Mouse (Mus musculus): ENCODE results near the gene Atp6v1e1.
A peak's percentile ranks its signal among the peaks of the same experiment; 100 is the strongest.
"Not testable (repeated sequence)": the region's sequence is repeated elsewhere in the genome, so short reads cannot be mapped to it uniquely, and the experiment has no call there.

Atp6v1e1 gene

DNA sequence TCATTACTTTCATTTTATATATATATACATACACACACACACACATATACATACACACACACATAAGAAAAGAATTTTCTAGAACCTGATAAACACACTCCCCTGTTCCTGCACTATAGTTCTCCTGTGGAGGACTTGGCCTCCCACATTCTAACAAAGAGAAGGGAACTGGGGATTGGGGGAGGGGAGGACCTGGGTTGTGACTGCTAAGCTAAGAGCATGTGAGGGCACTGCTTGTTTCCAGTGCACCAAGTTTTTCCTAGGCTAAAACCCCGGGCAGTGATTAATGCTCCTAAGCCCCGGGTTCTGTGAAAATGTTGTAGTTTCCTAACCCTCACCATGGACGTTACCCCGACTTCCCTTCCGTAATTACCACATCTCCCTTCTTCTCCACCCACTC, 2.4 kb downstream of the Atp6v1e1 start:
- no peak for DNase-seq (ENCODE audit: inconsistent ontology term)

DNA sequence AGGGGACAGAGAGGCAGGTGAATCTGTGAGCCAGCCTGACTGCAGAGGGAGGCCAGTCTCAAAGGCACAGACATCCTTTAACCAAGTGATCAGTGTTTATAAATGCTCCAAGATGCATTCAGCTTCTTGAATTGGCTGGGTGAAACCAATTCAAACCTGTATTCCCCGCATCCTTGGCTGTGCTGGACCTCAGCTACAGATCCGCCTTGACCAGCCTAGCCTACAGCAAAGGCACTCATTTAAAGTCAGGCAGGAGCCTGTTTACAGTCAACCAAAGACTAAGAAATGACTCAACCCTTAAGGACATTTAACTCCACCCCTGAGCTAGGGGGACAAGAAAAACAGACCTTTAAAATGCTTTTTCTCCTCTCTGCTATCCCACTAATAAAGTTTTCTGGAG, 3.3 kb downstream of the Atp6v1e1 start:
- no peak for DNase-seq (ENCODE audit: inconsistent ontology term)

DNA sequence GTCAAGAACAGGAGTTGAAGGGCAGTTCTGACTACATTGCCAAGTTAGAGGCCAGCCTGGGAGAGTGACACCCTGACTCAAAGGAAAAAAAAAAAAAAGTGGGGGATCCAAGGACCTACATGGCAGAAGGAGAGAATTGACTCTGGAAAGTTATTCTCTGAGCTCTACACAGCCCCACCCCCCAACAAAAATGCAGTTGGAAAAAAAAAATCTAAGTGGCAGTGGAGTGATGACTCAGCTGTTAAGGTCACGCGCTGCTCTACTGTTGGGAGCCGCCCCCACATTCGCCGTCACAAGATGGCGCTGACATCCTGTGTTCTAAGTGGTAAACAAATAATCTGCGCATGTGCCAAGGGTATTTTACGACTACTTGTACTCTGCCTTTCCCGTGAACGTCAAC, 10.6 kb downstream of the Atp6v1e1 start:
- not testable (repeated sequence) for DNase-seq (ENCODE audit: inconsistent ontology term)

DNA sequence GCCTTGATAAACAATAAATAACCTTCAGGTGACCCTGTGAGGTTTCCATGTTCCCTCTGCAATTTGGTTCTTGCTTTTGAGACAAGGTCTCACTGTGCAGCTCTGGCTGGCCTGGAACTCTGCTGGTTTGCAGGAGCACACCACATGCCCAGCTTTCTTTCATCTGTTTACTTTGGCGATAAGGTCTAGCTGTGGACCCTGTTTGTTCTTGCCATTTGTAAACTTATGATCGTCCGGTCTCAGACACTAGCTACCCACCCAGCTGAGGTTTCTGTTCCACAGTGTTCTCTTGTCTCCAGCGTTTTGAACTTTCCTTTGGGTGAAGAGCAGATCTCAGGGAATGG, 14.9 kb downstream of the Atp6v1e1 start:
- no peak for DNase-seq (ENCODE audit: inconsistent ontology term)

DNA sequence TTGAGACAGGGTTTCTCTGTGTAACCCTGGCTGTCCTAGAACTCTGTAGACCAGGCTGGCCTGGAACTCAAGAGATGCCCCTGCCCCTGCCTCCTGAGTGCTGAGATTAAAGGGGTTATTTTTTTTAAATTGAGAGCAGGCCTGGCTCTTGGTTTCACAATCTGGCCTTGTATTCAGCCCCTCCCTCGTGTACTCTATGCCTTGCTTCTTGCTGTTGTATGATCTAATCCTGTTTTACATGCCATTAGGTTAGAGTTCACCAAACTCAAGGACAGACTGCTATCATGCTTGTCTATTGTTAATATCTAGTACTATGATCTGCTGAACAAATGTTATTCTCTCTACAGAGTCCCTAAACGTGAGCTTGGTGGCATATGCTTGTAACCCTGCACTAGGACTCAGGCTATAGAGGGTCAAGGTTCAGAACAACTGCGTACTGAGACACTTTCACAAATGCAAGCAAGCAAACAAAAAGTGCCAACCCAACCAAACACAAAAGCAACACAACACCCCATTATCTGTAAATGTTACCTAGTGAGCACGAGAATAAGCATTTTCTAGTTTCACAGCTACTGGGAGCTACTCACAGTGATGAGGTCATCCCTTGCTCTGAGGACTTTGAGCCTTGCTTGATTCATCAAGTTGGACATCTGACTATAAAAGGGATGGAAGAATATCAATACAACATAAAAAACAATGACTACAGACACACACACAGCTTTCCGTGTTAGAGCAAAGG, 15.4 kb downstream of the Atp6v1e1 start:
- DNase-seq (ENCODE audit: inconsistent ontology term) = no peak

DNA sequence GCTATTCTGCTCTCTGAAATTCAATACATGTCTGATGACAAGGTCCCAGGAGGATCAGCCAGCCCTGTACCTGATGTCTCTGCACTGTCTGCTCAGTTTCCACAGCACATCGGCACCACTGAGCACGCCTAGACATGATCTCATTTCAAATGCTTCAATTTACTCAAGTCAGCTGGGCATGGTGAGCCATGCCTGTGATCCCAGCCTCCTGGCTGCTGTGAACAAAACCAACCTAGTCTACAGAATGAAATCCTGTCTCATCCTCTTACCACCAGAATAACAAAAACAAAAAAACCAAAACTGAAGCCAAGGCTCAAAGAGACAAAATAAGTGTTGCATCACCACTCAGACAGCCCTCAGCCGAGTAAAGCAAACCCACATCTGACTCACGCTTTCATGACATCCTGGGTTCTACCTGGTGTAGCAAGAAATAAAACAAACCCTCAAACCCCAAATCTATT, 23.0 kb downstream of the Atp6v1e1 start:
- peak; percentile 27 for DNase-seq (ENCODE audit: inconsistent ontology term)

DNA sequence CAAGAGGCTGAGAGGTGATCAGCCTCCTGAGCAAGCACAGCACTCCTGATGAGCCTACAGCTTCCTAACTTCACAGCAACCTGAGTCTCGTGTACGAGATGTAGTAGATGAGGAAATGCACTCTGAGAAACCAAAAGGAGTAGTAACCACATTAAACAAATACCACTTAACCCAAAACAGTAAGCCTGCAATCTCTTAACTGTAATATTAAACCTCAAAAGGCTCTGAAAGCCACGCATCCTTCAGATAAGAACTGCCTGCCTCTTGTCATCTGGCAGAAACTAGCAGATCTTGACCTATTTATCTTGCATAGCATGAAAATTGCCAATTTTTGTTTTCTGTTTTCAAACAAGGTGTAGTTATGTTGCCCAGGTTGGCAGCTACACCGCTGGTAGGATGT, 23.7 kb downstream of the Atp6v1e1 start:
- DNase-seq (ENCODE audit: inconsistent ontology term) = no peak

DNA sequence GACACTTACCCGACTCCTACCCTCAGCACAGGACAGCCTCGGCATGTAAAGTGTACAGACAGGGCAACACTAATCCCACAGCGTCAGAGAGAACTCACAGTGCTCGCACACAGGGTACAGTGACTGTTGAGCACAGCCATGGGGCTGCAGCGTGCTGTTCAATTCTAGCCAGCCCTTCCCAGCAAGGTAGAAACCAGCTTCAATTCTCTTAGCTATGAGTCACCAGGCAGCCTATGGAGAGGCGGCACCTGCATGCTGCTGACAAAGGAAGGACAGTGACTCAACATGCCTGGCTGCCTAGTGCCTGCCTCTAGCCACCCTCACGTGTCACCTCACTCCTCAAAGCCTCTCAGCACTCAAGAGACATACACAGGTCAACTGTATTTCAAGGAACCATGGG, 24.6 kb downstream of the Atp6v1e1 start:
- DNase-seq (ENCODE audit: inconsistent ontology term) = peak; percentile 25

DNA sequence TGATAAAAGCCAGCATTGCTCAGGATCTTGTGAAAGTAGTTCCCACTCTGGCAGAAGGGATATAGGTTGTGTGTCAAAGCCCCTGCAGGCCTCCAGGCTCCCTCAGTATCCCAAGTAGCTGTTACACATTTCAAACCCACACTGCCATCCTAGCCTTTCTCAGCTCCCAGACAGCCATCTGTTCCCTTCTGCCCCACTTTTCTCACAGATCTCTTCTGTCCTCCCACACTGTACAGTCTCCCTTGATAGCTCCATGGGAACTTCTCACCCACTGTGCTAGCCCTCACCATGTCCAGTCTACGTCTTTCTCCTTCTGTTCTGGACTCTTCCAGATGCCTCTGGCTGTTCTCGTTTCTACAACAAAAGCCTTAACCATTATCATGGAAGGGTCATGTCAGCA, 26.5 kb downstream of the Atp6v1e1 start:
- no peak for DNase-seq (ENCODE audit: inconsistent ontology term)

DNA sequence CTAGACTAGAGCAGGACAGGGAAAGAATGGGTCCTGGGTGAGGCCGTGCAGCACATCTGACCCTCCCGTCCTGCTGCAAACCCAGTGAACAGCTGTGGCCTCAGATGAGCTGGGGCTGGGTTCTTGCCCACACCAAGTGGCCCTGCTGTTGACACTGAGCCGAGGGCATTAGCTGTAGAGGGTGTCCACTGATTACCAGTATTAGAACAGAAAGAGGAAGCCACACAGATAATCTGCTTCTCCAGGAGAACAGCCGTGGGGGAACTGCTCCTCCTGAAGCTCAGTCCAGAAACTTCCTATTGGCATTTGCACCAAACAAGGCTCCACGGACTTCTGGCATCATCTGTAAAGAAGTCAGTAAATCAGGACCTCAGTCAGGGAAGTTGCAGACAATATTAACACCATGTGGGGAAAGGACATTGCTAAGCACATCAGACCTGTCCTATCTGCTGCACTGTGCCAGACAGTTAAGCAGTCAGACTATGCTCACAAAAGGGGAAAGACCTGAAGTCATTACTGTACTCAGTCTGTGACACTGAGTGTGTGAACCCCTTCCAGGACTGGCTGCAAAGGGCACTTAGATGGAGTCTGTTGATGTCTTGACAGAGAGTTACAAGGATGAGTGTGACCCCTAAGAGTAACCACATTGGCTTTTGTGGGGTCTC, 27.0 kb downstream of the Atp6v1e1 start:
- no peak for DNase-seq (ENCODE audit: inconsistent ontology term)

DNA sequence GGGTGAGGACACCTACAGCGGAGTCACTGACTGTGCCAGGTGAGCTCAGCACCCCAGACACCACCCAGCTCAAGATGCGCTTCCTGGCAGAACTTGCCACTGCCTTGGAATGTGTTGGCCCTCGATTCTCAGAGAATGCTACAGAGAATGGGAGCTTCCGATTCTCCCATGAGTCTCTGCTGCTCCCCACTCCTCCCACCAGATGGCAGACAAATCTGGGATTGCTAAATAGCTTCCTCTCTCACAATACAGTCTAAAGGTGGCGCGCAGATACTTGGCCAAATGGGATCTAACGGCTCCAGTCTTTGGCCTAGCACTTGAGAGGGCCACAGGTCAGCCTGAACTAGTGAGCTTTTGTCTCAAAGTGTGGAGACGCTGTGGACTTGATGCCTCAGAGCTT, 29.6 kb downstream of the Atp6v1e1 start:
- DNase-seq (ENCODE audit: inconsistent ontology term) = no peak

DNA sequence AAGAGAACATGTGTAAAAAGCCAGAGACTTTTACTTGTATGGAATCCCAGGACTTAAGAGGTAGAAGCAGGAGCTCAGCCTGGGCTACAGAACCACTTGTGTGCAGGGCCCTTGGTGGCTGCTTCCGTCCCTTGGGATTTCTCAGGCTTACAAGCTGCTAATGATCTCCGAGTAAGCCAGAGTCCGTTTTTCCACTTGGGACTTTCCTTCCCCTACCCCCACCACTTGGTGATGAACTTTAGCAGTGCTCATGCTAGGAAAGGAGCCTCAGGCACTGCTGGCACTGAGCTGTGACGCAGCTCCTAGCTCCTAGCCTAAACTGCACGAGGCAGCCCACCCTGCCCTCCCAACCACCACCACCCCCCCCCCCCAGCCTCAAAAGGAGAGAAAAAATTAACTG, 31.9 kb downstream of the Atp6v1e1 start:
- no peak for DNase-seq (ENCODE audit: inconsistent ontology term)

DNA sequence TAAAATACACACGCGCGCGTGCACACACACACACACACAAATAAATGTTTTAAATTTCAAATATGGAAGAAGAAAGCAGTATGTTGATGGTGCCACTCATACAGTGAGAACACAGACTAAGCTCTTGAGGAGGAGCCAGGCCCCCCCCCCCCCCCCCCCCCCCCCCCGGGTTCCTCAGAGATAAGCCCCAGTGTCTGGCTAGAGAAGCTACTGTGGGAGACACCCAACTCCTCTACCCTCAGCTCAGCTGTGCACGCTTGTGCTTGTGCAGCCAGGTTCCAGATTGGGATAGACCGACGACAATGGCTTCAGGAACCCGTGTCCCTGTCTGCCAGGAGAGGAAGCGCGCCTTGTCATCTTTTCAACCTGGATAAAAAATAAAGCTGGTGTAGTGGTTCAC, 32.4 kb downstream of the Atp6v1e1 start:
- no peak for DNase-seq (ENCODE audit: inconsistent ontology term)

DNA sequence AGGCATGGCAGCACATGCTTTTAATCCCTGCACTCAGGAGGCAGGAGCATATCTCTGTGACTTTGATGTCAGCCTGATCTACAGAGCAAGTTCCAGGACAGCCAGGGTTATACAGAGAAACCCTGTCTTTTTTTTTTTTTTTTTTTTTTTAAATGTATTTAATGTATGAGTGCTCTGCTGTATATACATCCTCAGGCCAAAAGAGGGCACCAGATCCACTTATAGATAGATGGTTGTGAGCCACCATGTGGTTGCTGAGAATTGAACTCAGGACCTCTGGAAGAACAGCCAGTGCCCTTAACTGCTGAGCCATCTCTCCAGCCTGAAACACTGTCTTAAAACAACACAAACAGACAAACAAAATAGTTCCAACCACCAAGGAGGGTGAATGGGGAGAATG, 33.7 kb downstream of the Atp6v1e1 start:
- no peak for DNase-seq (ENCODE audit: inconsistent ontology term)

DNA sequence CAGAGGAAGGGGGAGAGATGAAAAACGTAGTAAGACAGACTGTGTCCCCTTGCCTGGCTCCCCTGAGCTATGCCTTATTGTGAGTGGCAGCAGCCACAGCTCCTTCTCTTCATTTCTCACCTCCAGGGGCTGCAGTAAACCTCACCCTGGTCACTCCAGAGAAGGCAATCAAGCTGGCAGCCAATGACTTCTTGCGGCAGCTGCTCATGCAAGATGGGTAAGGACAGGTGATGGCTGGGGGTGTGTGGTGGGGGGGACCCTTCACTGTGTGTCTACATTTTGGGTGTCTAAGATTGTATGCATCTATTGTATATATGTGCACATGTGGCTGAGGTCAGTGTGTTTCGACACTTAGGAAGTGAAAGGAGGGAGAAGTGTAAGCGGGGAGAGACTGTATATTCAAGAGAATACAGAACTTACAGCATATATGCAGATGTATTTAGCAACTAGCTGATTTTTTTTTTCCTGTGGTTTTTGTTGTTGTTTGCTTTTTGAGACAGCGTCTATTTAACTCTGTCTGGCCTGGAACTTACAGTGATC, 34.5 kb downstream of the Atp6v1e1 start:
- DNase-seq (ENCODE audit: inconsistent ontology term) = no peak

DNA sequence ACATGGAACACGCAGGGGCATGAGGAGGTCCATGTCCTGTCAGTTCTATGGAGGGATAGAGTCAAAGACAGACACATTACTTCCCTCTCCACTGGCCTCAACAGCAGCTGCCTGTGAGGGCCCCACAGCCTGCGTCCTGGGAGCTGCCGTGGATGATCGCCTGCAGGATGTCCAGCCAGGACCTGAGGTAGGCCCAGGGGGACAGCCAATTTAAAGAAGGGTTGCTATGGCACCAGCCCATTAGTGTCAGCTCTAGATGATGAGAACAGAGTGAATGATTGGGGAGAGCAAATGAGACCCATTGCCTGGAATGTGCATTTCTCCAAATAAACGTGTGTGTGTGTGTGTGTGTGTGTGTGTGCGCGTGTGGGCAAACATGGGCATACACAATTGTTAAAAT, 38.2 kb downstream of the Atp6v1e1 start:
- no peak for DNase-seq (ENCODE audit: inconsistent ontology term)

DNA sequence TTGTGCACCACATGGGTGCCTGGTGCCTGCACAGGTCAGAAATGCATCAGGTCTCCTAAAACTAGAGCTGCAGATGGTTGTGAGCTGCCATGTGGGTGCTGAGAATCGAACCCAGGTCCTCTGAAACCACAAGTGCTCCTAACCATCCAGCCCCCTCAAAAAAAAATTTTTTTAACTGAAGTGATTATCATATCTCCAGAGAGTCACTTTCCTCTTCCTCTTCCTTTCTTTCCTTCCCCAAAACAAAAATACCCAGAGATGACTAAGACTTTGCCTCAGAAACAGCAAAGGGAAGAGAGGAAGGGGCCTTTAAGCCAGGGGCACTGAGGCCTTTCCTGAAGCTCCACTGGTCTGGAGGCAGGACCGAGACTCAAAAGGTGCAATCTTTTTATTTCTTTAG, 39.6 kb downstream of the Atp6v1e1 start:
- DNase-seq (ENCODE audit: inconsistent ontology term) = no peak

DNA sequence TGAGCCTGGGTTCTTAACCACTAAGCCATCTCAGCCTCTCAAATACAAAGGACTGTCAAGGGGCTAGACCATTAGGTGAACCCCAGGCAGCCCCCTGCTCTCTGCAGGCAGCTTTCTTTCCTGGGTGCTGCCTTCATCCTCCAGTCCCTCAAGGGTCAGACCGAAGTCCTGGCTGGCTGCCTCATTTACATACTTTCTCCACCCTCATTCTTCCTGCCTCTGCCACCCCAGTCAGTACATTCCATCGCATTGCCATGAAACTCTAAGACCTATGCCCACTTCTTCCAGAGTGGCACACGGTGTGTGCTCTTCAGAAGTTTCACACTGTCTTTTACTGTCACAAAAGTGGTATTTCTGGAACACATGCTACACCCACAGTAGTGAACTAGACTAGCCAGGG, 44.4 kb downstream of the Atp6v1e1 start:
- DNase-seq (ENCODE audit: inconsistent ontology term) = no peak

DNA sequence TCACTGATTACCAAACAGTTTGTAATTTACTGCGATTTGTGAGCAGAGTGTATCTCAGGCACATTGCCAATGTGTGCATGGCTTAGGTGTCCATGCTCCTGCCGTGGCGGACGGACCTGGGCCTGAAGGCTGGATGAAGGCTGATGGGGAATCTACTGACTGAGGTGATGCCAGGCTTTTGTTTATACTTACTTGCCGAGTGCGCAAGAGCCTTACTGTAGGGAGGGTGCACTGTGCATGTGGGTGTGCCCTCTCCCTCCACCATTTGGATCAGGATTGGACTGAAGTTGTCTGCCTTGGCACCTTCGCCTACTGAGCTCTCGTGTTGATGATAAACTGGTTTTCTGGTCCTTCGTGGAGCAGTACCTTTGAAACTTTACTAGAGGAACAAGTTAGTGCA, 45.1 kb downstream of the Atp6v1e1 start:
- DNase-seq (ENCODE audit: inconsistent ontology term) = no peak

DNA sequence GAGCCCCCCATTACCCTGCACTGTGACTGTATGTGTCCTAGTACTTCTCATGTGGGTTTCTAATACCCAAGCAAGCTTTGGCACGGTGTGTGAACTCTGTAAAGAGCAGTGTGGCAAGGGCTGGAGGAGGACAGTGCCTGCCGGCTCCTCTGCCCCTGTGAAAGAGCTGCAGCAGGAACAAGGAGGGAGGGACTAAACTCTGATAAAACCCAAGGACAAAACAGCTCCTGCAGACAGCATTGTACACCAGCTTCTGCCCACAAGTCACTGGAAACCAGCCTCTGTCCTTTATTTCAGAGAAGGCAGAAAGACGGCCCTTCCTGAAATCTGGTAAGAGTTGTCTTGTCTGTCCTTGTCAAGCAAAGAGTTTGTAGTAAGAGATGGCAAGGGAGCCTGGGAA, 46.3 kb downstream of the Atp6v1e1 start:
- no peak for DNase-seq (ENCODE audit: inconsistent ontology term)

DNA sequence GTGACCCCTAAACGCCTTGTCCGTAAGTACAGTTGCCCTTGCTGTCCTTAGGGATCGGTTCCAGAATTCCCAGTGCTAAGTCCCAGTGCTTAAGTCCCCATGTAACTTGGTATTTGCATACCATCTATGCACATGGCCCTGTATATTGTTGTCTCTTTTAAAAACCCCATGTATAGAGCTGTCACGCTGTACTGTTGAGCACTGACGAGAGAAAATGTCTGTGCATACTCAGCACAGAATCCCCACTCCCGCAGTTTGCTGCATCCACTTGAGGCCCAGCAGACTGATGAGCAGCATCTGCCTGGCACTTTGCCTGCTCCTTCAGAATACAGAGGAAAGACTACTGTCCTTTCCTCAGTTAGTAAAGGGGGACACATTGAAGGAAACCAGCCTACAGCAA, 48.8 kb downstream of the Atp6v1e1 start:
- DNase-seq (ENCODE audit: inconsistent ontology term) = no peak

DNA sequence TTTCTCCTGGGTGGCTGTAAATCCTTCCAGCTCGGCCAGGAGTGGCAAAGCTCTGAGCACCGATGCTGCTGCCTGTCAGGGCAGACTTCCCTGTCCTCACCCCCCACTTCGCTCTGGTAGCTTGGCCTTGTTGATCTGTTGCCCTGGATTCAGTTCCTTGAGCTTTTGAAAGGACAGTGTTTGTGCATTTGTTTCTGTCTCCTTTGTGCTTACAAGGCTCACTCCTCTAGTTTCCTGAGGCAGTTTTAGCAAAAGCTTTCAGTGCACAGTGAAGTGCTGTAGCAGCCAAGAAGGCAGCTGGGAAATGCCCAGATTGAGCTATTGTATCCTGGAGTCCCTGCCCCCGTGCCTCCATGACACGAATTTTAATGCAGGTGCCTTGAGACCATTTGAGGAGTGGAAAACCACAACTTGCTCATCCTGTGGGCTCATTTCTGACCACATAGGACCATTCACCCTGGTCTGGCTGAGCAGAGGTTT, 49.4 kb downstream of the Atp6v1e1 start, which contains the start of gene Slc25a18:
Slc25a18 (plus strand) TSS at position 430 of the 480 bp plus-strand sequence.
- DNase-seq (ENCODE audit: inconsistent ontology term) = peak; percentile 81

DNA sequence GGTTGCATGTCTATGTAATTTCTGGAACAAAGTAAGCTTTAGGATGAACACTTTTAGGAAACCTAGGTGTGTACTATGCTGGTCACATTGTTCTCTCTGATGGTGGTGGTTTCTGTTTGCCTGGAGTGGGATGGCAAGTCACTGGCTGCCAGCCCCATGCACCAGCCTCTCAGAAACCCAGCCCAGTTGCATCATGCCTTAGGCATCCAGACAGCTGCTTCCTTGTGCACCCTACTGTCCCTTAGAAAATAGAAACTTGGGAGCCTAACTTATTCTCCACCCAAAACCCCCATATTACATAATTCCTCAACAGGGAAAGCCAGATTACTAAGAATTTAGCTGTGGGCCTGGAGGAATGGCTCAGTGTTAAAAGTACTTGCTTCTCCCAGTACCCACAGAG, 50.6 kb downstream of the Atp6v1e1 start:
- peak; percentile 30 for DNase-seq (ENCODE audit: inconsistent ontology term)

Data from Muller cell, postnatal 12 days (primary cell).